Mouse (Mus musculus) embryo, embryonic 10.5 days (tissue): Measurements from ENCODE around the gene Rbbp9.

Source experiments
- DNase-seq: peaks from one replicate; pipeline ENCODE4 v3.0.0-alpha.2; 2015; ENCODE audit warnings: low spot score

Gene Rbbp9

DNA sequence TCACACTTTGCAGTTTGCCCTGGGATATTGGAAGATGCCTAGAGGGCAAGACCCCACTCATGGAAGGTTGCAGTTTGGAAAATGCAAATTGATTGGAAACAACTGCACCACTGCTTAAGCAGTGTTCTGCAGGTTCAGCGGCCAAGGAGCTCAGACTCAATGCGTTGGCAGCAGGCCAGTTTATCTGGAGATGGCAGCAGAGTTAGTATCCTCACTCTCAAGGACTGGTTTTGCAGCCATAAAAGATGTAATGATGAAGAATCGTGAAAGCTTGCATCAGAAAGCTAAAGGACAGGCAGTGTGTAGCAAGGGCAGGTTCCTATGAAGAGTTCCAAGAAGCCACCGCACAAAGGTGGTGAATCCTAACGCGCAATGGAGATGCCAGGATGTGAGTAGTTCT is 48.5 kb downstream of the Rbbp9 start:
- no peak for DNase-seq
